Mouse (Mus musculus): ENCODE measurements around the gene Rusc1. TPM values are rescaled to one million over a fixed set of nuclear protein-coding genes. Genes with fewer than 3 reads are reported as not detected.

Rusc1 gene
- polyA plus RNA-seq, 1 experiment from 2014 or later, result 114 TPM

DNA sequence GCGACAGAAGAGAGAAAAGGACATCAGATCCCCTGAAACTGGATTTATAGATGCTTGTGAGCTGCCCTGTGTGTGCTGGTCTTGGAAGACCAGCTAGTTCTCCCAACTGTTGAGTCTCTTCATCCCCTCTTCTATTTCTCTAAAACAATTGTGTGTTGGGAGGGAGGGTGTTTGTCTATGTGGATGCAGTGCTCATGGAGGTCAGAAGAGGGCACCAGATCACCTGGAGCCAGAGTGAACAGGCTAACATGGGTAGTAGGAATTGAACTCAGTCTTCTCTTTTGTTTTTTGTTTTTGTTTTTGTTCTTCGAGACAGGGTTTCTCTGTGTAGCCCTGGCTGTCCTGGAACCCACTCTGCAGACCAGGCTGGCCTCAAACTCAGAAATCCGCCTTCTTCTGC lies 34.3 kb downstream of the Rusc1 start:
- Histone ChIP-seq H3K36me3 (peaks cover 87% of the 10 kb centered on the region), H3K9me3 (replicated peaks) (no peaks in the 10 kb centered on the region), H3K27me3 (replicated peaks) (no peaks in the 10 kb centered on the region), H3K4me3 (replicated peaks) (no peak overlapping the region), H3K27ac (replicated peaks) (no peak overlapping the region), H3K9ac (replicated peaks) (no peak overlapping the region), H3K4me2 (no peak overlapping the region), H3K4me1 (no peaks in the 10 kb centered on the region)
- no peak for ATAC-seq (ENCODE audit: low FRiP score)
- WGBS, result 82% methylated on average over 3 of the region's 3 CpGs

DNA sequence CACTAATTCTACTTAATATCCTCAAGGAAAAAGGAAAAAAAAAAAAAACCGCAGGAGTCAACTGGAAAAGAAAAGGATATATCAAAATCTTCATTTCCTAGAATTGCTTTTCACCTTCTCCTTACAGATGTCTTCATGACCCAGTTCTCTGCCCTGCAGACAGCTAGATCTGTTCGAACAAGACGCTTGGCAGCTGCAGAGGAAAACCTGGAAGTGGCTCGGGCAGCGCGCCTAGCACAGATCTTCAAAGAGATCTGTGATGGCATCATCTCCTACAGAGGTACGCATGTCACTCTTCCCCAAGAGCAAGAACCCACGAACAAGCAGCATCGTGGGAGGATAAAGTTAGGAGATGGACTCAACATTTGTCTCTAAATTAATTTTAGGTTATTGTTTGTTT lies 34.8 kb downstream of the Rusc1 start:
- Histone ChIP-seq H3K4me1 (no peaks in the 10 kb centered on the region), H3K27me3 (replicated peaks) (no peaks in the 10 kb centered on the region), H3K27ac (replicated peaks) (no peak overlapping the region), H3K4me2 (no peak overlapping the region), H3K4me3 (replicated peaks) (no peak overlapping the region), H3K9ac (replicated peaks) (no peak overlapping the region), H3K9me3 (replicated peaks) (no peaks in the 10 kb centered on the region), H3K36me3 (peaks cover 84% of the 10 kb centered on the region)
- no peak for ATAC-seq (ENCODE audit: low FRiP score)
- WGBS, result 95% methylated on average over 9 of the region's 9 CpGs

DNA sequence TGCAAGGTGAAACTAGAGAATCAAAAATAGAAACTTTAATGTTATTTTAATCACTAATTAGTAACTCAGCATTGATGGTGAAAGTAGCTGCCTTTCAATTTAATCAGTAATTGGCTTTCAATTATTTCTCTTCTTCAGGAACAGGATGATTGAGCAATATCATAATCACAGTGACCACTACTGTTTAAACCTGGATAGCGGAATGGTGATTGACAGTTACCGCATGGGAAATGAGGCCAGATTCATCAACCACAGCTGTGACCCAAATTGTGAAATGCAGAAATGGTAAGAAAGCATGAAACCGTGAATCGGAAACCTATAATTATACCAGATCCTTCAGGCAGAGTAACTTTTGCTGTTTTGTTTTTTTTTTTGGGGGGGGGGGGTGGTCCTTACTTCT lies 49.8 kb downstream of the Rusc1 start:
- Histone ChIP-seq H3K4me3 (replicated peaks) (no peak overlapping the region), H3K9ac (replicated peaks) (no peak overlapping the region), H3K4me2 (no peak overlapping the region), H3K27ac (replicated peaks) (no peak overlapping the region), H3K9me3 (replicated peaks) (no peaks in the 10 kb centered on the region), H3K27me3 (replicated peaks) (no peaks in the 10 kb centered on the region), H3K36me3 (peaks cover 66% of the 10 kb centered on the region), H3K4me1 (no peaks in the 10 kb centered on the region)
- 94% methylated on average over 4 of the region's 4 CpGs for WGBS
- no peak for ATAC-seq (ENCODE audit: low FRiP score)

Other genes starting within 250 kb of the Rusc1 start
- gene Msto1, start 179.3 kb downstream of the Rusc1 start, polyA plus RNA-seq (2015; fragmentation: Nextera tagmentation; extraction: Ambion mirVana), result 48.6 and 49.2 TPM in 2 replicates
- 19.1 and 19.4 TPM in 2 replicates for gene Ash1l, start 142.7 kb downstream of the Rusc1 start, polyA plus RNA-seq (2015; fragmentation: Nextera tagmentation; extraction: Ambion mirVana)
- gene Dap3, start 142.1 kb downstream of the Rusc1 start, polyA plus RNA-seq (2015; fragmentation: Nextera tagmentation; extraction: Ambion mirVana), result 144 TPM in 2 replicates
- not detected in 2 replicates for gene Gm43738, start 7.8 kb upstream of the Rusc1 start, polyA plus RNA-seq (2015; fragmentation: Nextera tagmentation; extraction: Ambion mirVana)
- gene Fdps, start 8.6 kb upstream of the Rusc1 start, polyA plus RNA-seq (2015; fragmentation: Nextera tagmentation; extraction: Ambion mirVana), result 437 and 499 TPM in 2 replicates
- gene Pklr, start 42.8 kb upstream of the Rusc1 start, polyA plus RNA-seq (2015; fragmentation: Nextera tagmentation; extraction: Ambion mirVana), result 0.06 and 1.4 TPM in 2 replicates
- 44.8 and 59.3 TPM in 2 replicates for gene Hcn3, start 66.9 kb upstream of the Rusc1 start, polyA plus RNA-seq (2015; fragmentation: Nextera tagmentation; extraction: Ambion mirVana)
- gene Clk2, start 71.5 kb upstream of the Rusc1 start, polyA plus RNA-seq (2015; fragmentation: Nextera tagmentation; extraction: Ambion mirVana), result 20.2 and 22.5 TPM in 2 replicates
- gene Scamp3, start 84.2 kb upstream of the Rusc1 start, polyA plus RNA-seq (2015; fragmentation: Nextera tagmentation; extraction: Ambion mirVana), result 163 and 168 TPM in 2 replicates
- gene Fam189b, start 89.8 kb upstream of the Rusc1 start, polyA plus RNA-seq (2015; fragmentation: Nextera tagmentation; extraction: Ambion mirVana), result 41.4 and 47.2 TPM in 2 replicates
- gene Gba, start 109.6 kb upstream of the Rusc1 start, polyA plus RNA-seq (2015; fragmentation: Nextera tagmentation; extraction: Ambion mirVana), result 45.5 and 47.9 TPM in 2 replicates
- 38.6 and 48.2 TPM in 2 replicates for gene Thbs3, start 121.9 kb upstream of the Rusc1 start, polyA plus RNA-seq (2015; fragmentation: Nextera tagmentation; extraction: Ambion mirVana)
- gene Mtx1, start 133.8 kb upstream of the Rusc1 start, polyA plus RNA-seq (2015; fragmentation: Nextera tagmentation; extraction: Ambion mirVana), result 159 and 171 TPM in 2 replicates
- gene Muc1, start 135.7 kb upstream of the Rusc1 start, polyA plus RNA-seq (2015; fragmentation: Nextera tagmentation; extraction: Ambion mirVana), result 0.56 and 0.79 TPM in 2 replicates
- 221 and 222 TPM in 2 replicates for gene Krtcap2, start 152.7 kb upstream of the Rusc1 start, polyA plus RNA-seq (2015; fragmentation: Nextera tagmentation; extraction: Ambion mirVana)
- 63.0 and 76.6 TPM in 2 replicates for gene Trim46, start 153.0 kb upstream of the Rusc1 start, polyA plus RNA-seq (2015; fragmentation: Nextera tagmentation; extraction: Ambion mirVana)
- gene Dpm3, start 166.0 kb upstream of the Rusc1 start, polyA plus RNA-seq (2015; fragmentation: Nextera tagmentation; extraction: Ambion mirVana), result 85.0 and 95.8 TPM in 2 replicates
- gene Slc50a1, start 177.3 kb upstream of the Rusc1 start, polyA plus RNA-seq (2015; fragmentation: Nextera tagmentation; extraction: Ambion mirVana), result 40.9 and 49.3 TPM in 2 replicates
- 9.7 and 16.5 TPM in 2 replicates for gene Efna1, start 187.8 kb upstream of the Rusc1 start, polyA plus RNA-seq (2015; fragmentation: Nextera tagmentation; extraction: Ambion mirVana)
- 95.8 and 107 TPM in 2 replicates for gene Efna3, start 229.7 kb upstream of the Rusc1 start, polyA plus RNA-seq (2015; fragmentation: Nextera tagmentation; extraction: Ambion mirVana)
- 3.0 and 5.9 TPM in 2 replicates for gene Efna4, start 244.7 kb upstream of the Rusc1 start, polyA plus RNA-seq (2015; fragmentation: Nextera tagmentation; extraction: Ambion mirVana)